Mouse (Mus musculus) A20 (cell line): ENCODE data around the gene Arsb.

Experiments used
- DNase-seq: peaks from one replicate; pipeline ENCODE4 v3.0.0-alpha.2; 2011; ENCODE audit warnings: low read depth, low spot score

Arsb gene

GRCm38 (mm10) chr13:93840146-93840545 lies 68.7 kb downstream of the Arsb start:
- DNase-seq, result no peak

GRCm38 (mm10) chr13:93846831-93847518 lies 75.5 kb downstream of the Arsb start:
- DNase-seq, result no peak

GRCm38 (mm10) chr13:93847614-93848013 lies 76.2 kb downstream of the Arsb start:
- no peak for DNase-seq

GRCm38 (mm10) chr13:93848615-93849014 lies 77.2 kb downstream of the Arsb start:
- DNase-seq, result no peak

GRCm38 (mm10) chr13:93849751-93850355 lies 78.4 kb downstream of the Arsb start:
- DNase-seq, result no peak

- no peak for DNase-seq
These were observed 79.2 kb downstream of the Arsb start for GRCm38 (mm10) chr13:93850674-93851073.

GRCm38 (mm10) chr13:93852419-93853138 lies 81.1 kb downstream of the Arsb start:
- DNase-seq, result no peak

GRCm38 (mm10) chr13:93853767-93854166 lies 82.3 kb downstream of the Arsb start:
- no peak for DNase-seq

GRCm38 (mm10) chr13:93854325-93854724 lies 82.9 kb downstream of the Arsb start:
- no peak for DNase-seq

- no peak for DNase-seq
These were observed 83.6 kb downstream of the Arsb start for GRCm38 (mm10) chr13:93854966-93855562.

GRCm38 (mm10) chr13:93855701-93856183 lies 84.3 kb downstream of the Arsb start:
- peak; percentile 6 for DNase-seq

- DNase-seq, result no peak
These were observed 89.8 kb downstream of the Arsb start for GRCm38 (mm10) chr13:93861211-93861610.

- DNase-seq, result no peak
These were observed 92.8 kb downstream of the Arsb start for GRCm38 (mm10) chr13:93864066-93864740.

GRCm38 (mm10) chr13:93866638-93867037 lies 95.2 kb downstream of the Arsb start:
- DNase-seq, result no peak

- DNase-seq, result no peak
These were observed 100.3 kb downstream of the Arsb start for GRCm38 (mm10) chr13:93871681-93872080.

- no peak for DNase-seq
These were observed 101.2 kb downstream of the Arsb start for GRCm38 (mm10) chr13:93872591-93872990.

- DNase-seq, result no peak
These were observed 106.5 kb downstream of the Arsb start for GRCm38 (mm10) chr13:93877924-93878323.

- DNase-seq, result no peak
These were observed 108.0 kb downstream of the Arsb start for GRCm38 (mm10) chr13:93879426-93879825.

- DNase-seq, result no peak
These were observed 110.7 kb downstream of the Arsb start for GRCm38 (mm10) chr13:93882132-93882531.

- DNase-seq, result no peak
These were observed 115.6 kb downstream of the Arsb start for GRCm38 (mm10) chr13:93886999-93887398.

GRCm38 (mm10) chr13:93888196-93888595 lies 116.8 kb downstream of the Arsb start:
- no peak for DNase-seq

- DNase-seq, result no peak
These were observed 117.5 kb downstream of the Arsb start for GRCm38 (mm10) chr13:93888916-93889315.
